Mouse (Mus musculus): ENCODE data around the gene Cgn. TPM values are rescaled to one million over a fixed set of nuclear protein-coding genes. Genes with fewer than 3 reads are reported as not detected.
"Not testable (repeated sequence)": the region's sequence is repeated elsewhere in the genome, so short reads cannot be mapped to it uniquely, and the experiment has no call there.

Cgn gene
- polyA plus RNA-seq, 1 experiment from 2014 or later, result 3.3 TPM

GRCm38 (mm10) chr3:94718253-94718652 lies 68.0 kb downstream of the Cgn start:
- WGBS, result 58% methylated on average over 1 of the region's 1 CpGs
- ATAC-seq (replicated peaks; ENCODE audit: insufficient number of reproducible peaks, low FRiP score, low TSS enrichment, low read depth); H3K27me3 ChIP-seq (ENCODE audit: control insufficient read depth, insufficient read depth, low read length); H3K27ac ChIP-seq (replicated peaks; ENCODE audit: low read depth, low read length); H3K36me3 ChIP-seq (replicated peaks; ENCODE audit: control insufficient read depth, insufficient read depth, low read depth, low read length); H3K9ac ChIP-seq (replicated peaks; ENCODE audit: low read length); H3K4me2 ChIP-seq (ENCODE audit: low read depth, low read length); H3K4me1 ChIP-seq (ENCODE audit: control insufficient read depth, insufficient read depth, low read length); H3K9me3 ChIP-seq (replicated peaks; ENCODE audit: control insufficient read depth, low read length); H3K4me3 ChIP-seq (ENCODE audit: low read depth, low read length); DNase-seq (ENCODE audit: low spot score): not testable (repeated sequence)

- not testable (repeated sequence) for H3K4me1 ChIP-seq (ENCODE audit: control insufficient read depth, insufficient read depth, low read length); H3K4me3 ChIP-seq (ENCODE audit: low read depth, low read length); H3K36me3 ChIP-seq (replicated peaks; ENCODE audit: control insufficient read depth, insufficient read depth, low read depth, low read length); H3K9ac ChIP-seq (replicated peaks; ENCODE audit: low read length); H3K4me2 ChIP-seq (ENCODE audit: low read depth, low read length); H3K9me3 ChIP-seq (replicated peaks; ENCODE audit: control insufficient read depth, low read length); H3K27ac ChIP-seq (replicated peaks; ENCODE audit: low read depth, low read length); ATAC-seq (replicated peaks; ENCODE audit: insufficient number of reproducible peaks, low FRiP score, low TSS enrichment, low read depth); DNase-seq (ENCODE audit: low spot score); H3K27me3 ChIP-seq (ENCODE audit: control insufficient read depth, insufficient read depth, low read length)
- 88% methylated on average over 3 of the region's 3 CpGs for WGBS
These were observed 72.9 kb downstream of the Cgn start for GRCm38 (mm10) chr3:94713424-94713823.

GRCm38 (mm10) chr3:94710591-94710990 lies 75.7 kb downstream of the Cgn start:
- H3K9me3 ChIP-seq (replicated peaks; ENCODE audit: control insufficient read depth, low read length); H3K4me2 ChIP-seq (ENCODE audit: low read depth, low read length); H3K4me1 ChIP-seq (ENCODE audit: control insufficient read depth, insufficient read depth, low read length); DNase-seq (ENCODE audit: low spot score); ATAC-seq (replicated peaks; ENCODE audit: insufficient number of reproducible peaks, low FRiP score, low TSS enrichment, low read depth); H3K9ac ChIP-seq (replicated peaks; ENCODE audit: low read length); H3K4me3 ChIP-seq (ENCODE audit: low read depth, low read length); H3K27me3 ChIP-seq (ENCODE audit: control insufficient read depth, insufficient read depth, low read length); H3K36me3 ChIP-seq (replicated peaks; ENCODE audit: control insufficient read depth, insufficient read depth, low read depth, low read length); H3K27ac ChIP-seq (replicated peaks; ENCODE audit: low read depth, low read length): not testable (repeated sequence)

Other genes with a start within 250 kb of the Cgn start
- gene Snx27, start 203.8 kb downstream of the Cgn start, polyA plus RNA-seq (2014; fragmentation: Nextera tagmentation; extraction: Ambion mirVana), result 39.3 and 41.6 TPM in 2 replicates
- not detected in 2 replicates for gene Gm10972, start 143.4 kb downstream of the Cgn start, polyA plus RNA-seq (2014; fragmentation: Nextera tagmentation; extraction: Ambion mirVana)
- gene Tuft1, start 127.6 kb downstream of the Cgn start, polyA plus RNA-seq (2014; fragmentation: Nextera tagmentation; extraction: Ambion mirVana), result 5.0 and 5.3 TPM in 2 replicates
- not detected in 2 replicates for gene Selenbp2, start 92.9 kb downstream of the Cgn start, polyA plus RNA-seq (2014; fragmentation: Nextera tagmentation; extraction: Ambion mirVana)
- 20.1 and 21.5 TPM in 2 replicates for gene Pogz, start 51.1 kb upstream of the Cgn start, polyA plus RNA-seq (2014; fragmentation: Nextera tagmentation; extraction: Ambion mirVana)
- gene Psmb4, start 100.5 kb upstream of the Cgn start, polyA plus RNA-seq (2014; fragmentation: Nextera tagmentation; extraction: Ambion mirVana), result 361 and 381 TPM in 2 replicates
- gene Selenbp1, start 146.6 kb upstream of the Cgn start, polyA plus RNA-seq (2014; fragmentation: Nextera tagmentation; extraction: Ambion mirVana), result 10.5 and 11.3 TPM in 2 replicates
- 10.8 and 12.5 TPM in 2 replicates for gene Rfx5, start 167.6 kb upstream of the Cgn start, polyA plus RNA-seq (2014; fragmentation: Nextera tagmentation; extraction: Ambion mirVana)
- gene Pi4kb, start 188.2 kb upstream of the Cgn start, polyA plus RNA-seq (2014; fragmentation: Nextera tagmentation; extraction: Ambion mirVana), result 25.1 and 30.1 TPM in 2 replicates
- 18.0 and 23.0 TPM in 2 replicates for gene Zfp687, start 229.0 kb upstream of the Cgn start, polyA plus RNA-seq (2014; fragmentation: Nextera tagmentation; extraction: Ambion mirVana)

Data from embryonic facial prominence, embryonic 11.5 days (tissue).